Mouse (Mus musculus): Measurements from ENCODE around the gene Apol7e. TPM values are rescaled to one million over a fixed set of nuclear protein-coding genes. Genes with fewer than 3 reads are reported as not detected.
A peak's percentile ranks its signal among the peaks of the same experiment; 100 is the strongest.

The Apol7e gene
- polyA plus RNA-seq, 1 experiment from 2014 or later = not detected

DNA sequence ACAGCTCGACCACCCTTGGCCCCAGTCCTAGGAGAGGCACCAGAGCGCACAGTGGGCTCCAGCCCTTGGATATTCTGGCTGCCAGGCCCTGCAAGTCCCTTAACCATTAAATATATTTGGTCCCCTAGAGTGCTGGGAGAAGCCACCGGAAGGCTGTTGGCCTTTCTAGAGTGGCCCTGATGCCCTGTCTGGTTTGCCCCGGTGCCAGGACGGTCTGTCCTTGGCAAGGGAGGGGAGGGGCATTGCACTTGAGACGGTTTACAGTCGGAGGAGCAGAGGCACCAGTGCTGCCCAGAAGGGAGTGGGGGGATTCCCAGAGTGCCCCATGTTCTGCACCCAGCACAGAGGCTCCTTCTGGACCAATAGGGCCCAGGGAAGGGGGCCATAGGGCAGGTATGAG is 62.4 kb downstream of the Apol7e start:
- H3K9me3 ChIP-seq (ENCODE audit: low read depth, low read length) = no peaks in the 10 kb centered on the region
- H3K4me1 ChIP-seq (ENCODE audit: insufficient read depth) = no peaks in the 10 kb centered on the region
- ATAC-seq (ENCODE audit: insufficient read depth) = no peak
- TF ChIP-seq CTCF (IDR thresholded peaks at IDR 0.05; ENCODE audit: low read depth) = no peak
- no peak overlapping the region for H3K4me2 ChIP-seq
- no peak overlapping the region for H3K9ac ChIP-seq
- H3K4me3 ChIP-seq (ENCODE audit: low read depth, low read length) = no peak overlapping the region
- H3K36me3 ChIP-seq (ENCODE audit: insufficient read depth) = peaks cover 68% of the 10 kb centered on the region
- 97% methylated on average over 7 of the region's 7 CpGs for WGBS
- no peaks in the 10 kb centered on the region for H3K27me3 ChIP-seq (ENCODE audit: insufficient read depth, low read length)
- no peak overlapping the region for H3K27ac ChIP-seq (ENCODE audit: low read depth)
- DNase-seq = no peak

DNA sequence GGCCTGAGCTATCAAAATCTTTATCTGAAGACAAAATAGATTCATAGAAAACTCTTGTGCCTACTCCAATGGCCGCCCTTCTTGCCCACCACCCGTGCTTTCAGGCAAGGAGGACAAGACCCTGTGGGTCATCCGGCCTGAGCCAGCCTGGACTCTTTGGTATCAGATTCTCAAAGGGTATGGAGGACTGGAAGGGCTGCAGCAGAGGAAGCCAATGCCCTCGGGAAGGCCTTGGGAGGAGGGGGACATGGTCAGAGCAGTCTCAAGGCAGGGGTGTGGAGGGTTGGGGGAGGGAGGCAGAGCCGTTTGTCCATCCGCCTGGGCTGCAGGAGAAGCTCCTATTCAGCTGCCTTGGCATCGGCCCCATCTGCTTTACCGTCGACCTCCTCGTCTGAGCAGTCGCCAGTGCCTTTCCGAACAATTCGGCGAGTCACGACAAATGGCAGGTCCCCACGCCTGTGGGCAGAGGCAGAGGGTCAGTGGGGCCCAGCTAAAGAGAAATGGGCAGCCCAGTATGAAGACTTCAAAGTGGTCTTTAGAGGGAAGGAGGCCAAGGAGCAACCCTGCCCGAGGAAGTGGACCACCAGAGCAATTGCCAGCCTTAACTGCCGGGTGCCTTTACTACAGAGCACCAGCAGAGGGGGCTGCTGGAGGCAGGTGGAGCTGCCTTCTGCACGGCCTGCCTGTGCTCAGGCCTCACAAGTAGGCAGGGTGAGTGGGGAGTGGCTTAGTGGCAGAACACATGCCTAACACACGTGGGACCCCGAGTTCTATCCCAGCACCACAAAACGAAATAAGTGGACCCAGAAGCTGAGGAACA is 63.1 kb downstream of the Apol7e start:
- TF ChIP-seq CTCF (IDR thresholded peaks at IDR 0.05; ENCODE audit: low read depth) = peak; percentile 77
- Histone ChIP-seq H3K4me3 (ENCODE audit: low read depth, low read length) (no peak overlapping the region), H3K27me3 (ENCODE audit: insufficient read depth, low read length) (no peaks in the 10 kb centered on the region), H3K9ac (no peak overlapping the region), H3K4me1 (ENCODE audit: insufficient read depth) (no peaks in the 10 kb centered on the region), H3K27ac (ENCODE audit: low read depth) (no peak overlapping the region), H3K36me3 (ENCODE audit: insufficient read depth) (peaks cover 75% of the 10 kb centered on the region), H3K4me2 (no peak overlapping the region), H3K9me3 (ENCODE audit: low read depth, low read length) (no peaks in the 10 kb centered on the region)
- ATAC-seq (ENCODE audit: insufficient read depth) = no peak
- 75% methylated on average over 22 of the region's 22 CpGs for WGBS
- peak; percentile 55 for DNase-seq

GRCm38 (mm10) chr15:77763050-77763449 is 64.4 kb downstream of the Apol7e start:
- DNase-seq (no peak), ATAC-seq (ENCODE audit: insufficient read depth) (no peak)
- no peak overlapping the region for H3K9ac ChIP-seq
- peaks cover 88% of the 10 kb centered on the region for H3K36me3 ChIP-seq (ENCODE audit: insufficient read depth)
- no peak for TF ChIP-seq CTCF (IDR thresholded peaks at IDR 0.05; ENCODE audit: low read depth)
- H3K27ac ChIP-seq (ENCODE audit: low read depth) = no peak overlapping the region
- no peaks in the 10 kb centered on the region for H3K9me3 ChIP-seq (ENCODE audit: low read depth, low read length)
- no peak overlapping the region for H3K4me3 ChIP-seq (ENCODE audit: low read depth, low read length)
- no peaks in the 10 kb centered on the region for H3K4me1 ChIP-seq (ENCODE audit: insufficient read depth)
- whole genome bisulfite sequencing = 89% methylated on average over 16 of the region's 16 CpGs
- no peaks in the 10 kb centered on the region for H3K27me3 ChIP-seq (ENCODE audit: insufficient read depth, low read length)
- H3K4me2 ChIP-seq = no peak overlapping the region

DNA sequence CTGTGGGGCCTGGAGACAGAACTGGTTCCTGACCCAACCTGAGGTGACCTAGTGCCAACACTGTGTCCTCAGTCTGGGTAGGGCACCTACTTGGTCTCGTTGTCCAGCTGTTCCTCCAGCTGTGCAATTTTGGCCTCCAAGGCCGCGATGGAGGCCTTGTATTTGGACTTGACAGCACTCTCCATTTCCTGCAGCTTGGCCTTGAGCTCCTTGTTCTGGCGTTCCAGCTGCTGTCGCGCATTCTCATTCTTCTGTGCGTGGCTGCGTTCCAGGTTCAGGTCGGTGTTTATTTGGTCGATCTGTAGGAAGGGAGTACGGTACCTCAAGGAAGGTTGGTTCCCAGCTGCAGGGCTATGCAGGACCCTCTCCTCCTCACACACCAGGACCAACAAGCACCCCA is 65.0 kb downstream of the Apol7e start:
- no peak for DNase-seq
- Histone ChIP-seq H3K9me3 (ENCODE audit: low read depth, low read length) (no peaks in the 10 kb centered on the region), H3K4me2 (no peak overlapping the region), H3K27ac (ENCODE audit: low read depth) (peak overlapping the region; percentile 62; the same call in 1 of the 2 replicates), H3K4me1 (ENCODE audit: insufficient read depth) (no peaks in the 10 kb centered on the region), H3K4me3 (ENCODE audit: low read depth, low read length) (no peak overlapping the region), H3K36me3 (ENCODE audit: insufficient read depth) (peaks cover 94% of the 10 kb centered on the region), H3K27me3 (ENCODE audit: insufficient read depth, low read length) (no peaks in the 10 kb centered on the region), H3K9ac (no peak overlapping the region)
- TF ChIP-seq CTCF (IDR thresholded peaks at IDR 0.05; ENCODE audit: low read depth) = no peak
- WGBS = 79% methylated on average over 11 of the region's 11 CpGs
- no peak for ATAC-seq (ENCODE audit: insufficient read depth)

- ATAC-seq (ENCODE audit: insufficient read depth) (peak; percentile 64), DNase-seq (peak; percentile 68)
- Histone ChIP-seq H3K36me3 (ENCODE audit: insufficient read depth) (peaks cover 98% of the 10 kb centered on the region), H3K9me3 (ENCODE audit: low read depth, low read length) (no peaks in the 10 kb centered on the region), H3K9ac (no peak overlapping the region), H3K27ac (ENCODE audit: low read depth) (peak overlapping the region; percentile 62; the same call in 1 of the 2 replicates), H3K4me2 (no peak overlapping the region), H3K27me3 (ENCODE audit: insufficient read depth, low read length) (no peaks in the 10 kb centered on the region), H3K4me1 (ENCODE audit: insufficient read depth) (no peaks in the 10 kb centered on the region), H3K4me3 (ENCODE audit: low read depth, low read length) (no peak overlapping the region)
- TF ChIP-seq CTCF (IDR thresholded peaks at IDR 0.05; ENCODE audit: low read depth) = no peak
- 72% methylated on average over 13 of the region's 13 CpGs for WGBS
Measured at GRCm38 (mm10) chr15:77764391-77765006, 65.8 kb downstream of the Apol7e start.

GRCm38 (mm10) chr15:77765484-77766093 is 66.9 kb downstream of the Apol7e start:
- Histone ChIP-seq H3K9ac (no peak overlapping the region), H3K4me1 (ENCODE audit: insufficient read depth) (no peaks in the 10 kb centered on the region), H3K27ac (ENCODE audit: low read depth) (peak overlapping the region; percentile 30; the same call in 1 of the 2 replicates), H3K27me3 (ENCODE audit: insufficient read depth, low read length) (no peaks in the 10 kb centered on the region), H3K4me3 (ENCODE audit: low read depth, low read length) (no peak overlapping the region), H3K4me2 (no peak overlapping the region), H3K9me3 (ENCODE audit: low read depth, low read length) (no peaks in the 10 kb centered on the region), H3K36me3 (ENCODE audit: insufficient read depth) (peaks cover 100% of the 10 kb centered on the region)
- TF ChIP-seq CTCF (IDR thresholded peaks at IDR 0.05; ENCODE audit: low read depth) = no peak
- no peak for ATAC-seq (ENCODE audit: insufficient read depth)
- DNase-seq = no peak
- 89% methylated on average over 16 of the region's 16 CpGs for WGBS

DNA sequence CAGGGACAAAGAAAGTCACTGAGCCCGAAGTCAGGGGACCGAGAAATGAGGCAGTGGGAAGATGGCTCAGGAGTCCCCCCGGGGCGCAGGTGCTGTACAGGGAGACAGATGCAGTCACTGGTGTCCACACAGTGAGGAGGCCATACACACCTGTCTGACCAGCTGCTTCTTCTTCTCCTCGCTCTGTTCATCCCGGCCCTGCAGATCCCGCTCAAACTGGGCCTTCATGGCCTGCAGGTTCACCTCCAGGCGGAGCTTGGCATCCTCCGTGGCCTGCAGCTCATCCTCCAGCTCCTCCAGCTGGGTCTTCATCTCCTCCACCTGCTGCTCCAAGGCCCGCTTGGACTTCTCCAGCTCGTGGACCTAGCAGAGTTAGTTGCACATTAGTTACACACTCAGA is 68.3 kb downstream of the Apol7e start:
- Histone ChIP-seq H3K27ac (ENCODE audit: low read depth) (no peak overlapping the region), H3K4me3 (ENCODE audit: low read depth, low read length) (no peak overlapping the region), H3K4me1 (ENCODE audit: insufficient read depth) (no peaks in the 10 kb centered on the region), H3K27me3 (ENCODE audit: insufficient read depth, low read length) (no peaks in the 10 kb centered on the region), H3K36me3 (ENCODE audit: insufficient read depth) (peaks cover 100% of the 10 kb centered on the region), H3K9ac (no peak overlapping the region), H3K9me3 (ENCODE audit: low read depth, low read length) (no peaks in the 10 kb centered on the region), H3K4me2 (no peak overlapping the region)
- ATAC-seq (ENCODE audit: insufficient read depth) = no peak
- peak; percentile 16; the same call in 1 of the 2 replicates for TF ChIP-seq CTCF (IDR thresholded peaks at IDR 0.05; ENCODE audit: low read depth)
- 91% methylated on average over 11 of the region's 11 CpGs for WGBS
- no peak for DNase-seq

Other genes with a start within 250 kb of the Apol7e start
- gene Apol10a, start 221.8 kb upstream of the Apol7e start, polyA plus RNA-seq (2014; fragmentation: Nextera tagmentation; extraction: Ambion mirVana) = not detected in 2 replicates
- gene Apol11a, start 190.6 kb upstream of the Apol7e start, polyA plus RNA-seq (2014; fragmentation: Nextera tagmentation; extraction: Ambion mirVana) = not detected in 2 replicates
- not detected in 2 replicates for gene Apol7c, start 165.5 kb upstream of the Apol7e start, polyA plus RNA-seq (2014; fragmentation: Nextera tagmentation; extraction: Ambion mirVana)
- not detected in 2 replicates for gene 1700025B11Rik, start 137.0 kb upstream of the Apol7e start, polyA plus RNA-seq (2014; fragmentation: Nextera tagmentation; extraction: Ambion mirVana)
- 0.08 TPM in 1 of 2 replicates, not detected in the other for gene Apol10b, start 102.7 kb upstream of the Apol7e start, polyA plus RNA-seq (2014; fragmentation: Nextera tagmentation; extraction: Ambion mirVana)
- gene Gm36245, start 99.6 kb upstream of the Apol7e start, polyA plus RNA-seq (2014; fragmentation: Nextera tagmentation; extraction: Ambion mirVana) = not detected in 2 replicates
- 0.09 TPM in 1 of 2 replicates, not detected in the other for gene Apol11b, start 55.6 kb upstream of the Apol7e start, polyA plus RNA-seq (2014; fragmentation: Nextera tagmentation; extraction: Ambion mirVana)
- gene Apol9b, start 30.2 kb downstream of the Apol7e start, polyA plus RNA-seq (2014; fragmentation: Nextera tagmentation; extraction: Ambion mirVana) = not detected in 2 replicates
- gene Apol8, start 58.1 kb downstream of the Apol7e start, polyA plus RNA-seq (2014; fragmentation: Nextera tagmentation; extraction: Ambion mirVana) = not detected in 2 replicates
- gene Myh9, start 143.3 kb downstream of the Apol7e start, polyA plus RNA-seq (2014; fragmentation: Nextera tagmentation; extraction: Ambion mirVana) = 86.6 and 87.5 TPM in 2 replicates
- 209 and 227 TPM in 2 replicates for gene Txn2, start 230.1 kb downstream of the Apol7e start, polyA plus RNA-seq (2014; fragmentation: Nextera tagmentation; extraction: Ambion mirVana)

Data from lung, embryonic 14.5 days (tissue).